ENCODE assay signal across 8 mouse cellular contexts in genomic region chr11:67101713-67102112, GRCm38 (mm10). TPM values are rescaled to one million over a fixed set of nuclear protein-coding genes. Genes with fewer than 3 reads are reported as not detected.
DNase-seq lines count a peak whose midpoint lies in the region; ATAC-seq and TF ChIP-seq lines count a peak whose summit lies in the region.

No protein-coding gene starts in this region.

- TF ChIP-seq POLR2A in ES-Bruce4 (IDR thresholded peaks at IDR 0.05; ENCODE audit: insufficient read depth, low read length) = no peak

- DNase-seq in heart, postnatal 0 days (ENCODE audit: low spot score) = peak; percentile 38
- no peak for DNase-seq in heart, postnatal 25 days (ENCODE audit: low spot score)
- peak; percentile 34 for DNase-seq in 3T3-L1 (ENCODE audit: low read depth, low spot score)
- DNase-seq in cerebellum, postnatal 10 days = peak; percentile 77 to 81
- peak; percentile 48 to 74 for DNase-seq in kidney, postnatal 36 days
- DNase-seq in natural killer cell, adult 2 months (ENCODE audit: low spot score in 2 of 2) = peak; percentile 36 to 57

- TF ChIP-seq CTCF in heart, postnatal 0 days (IDR thresholded peaks at IDR 0.05; ENCODE audit: low read depth) = peak; percentile 70
- peak; percentile 75 for TF ChIP-seq CTCF in ES-Bruce4 (IDR thresholded peaks at IDR 0.05; ENCODE audit: low read depth, low read length)

- ATAC-seq in heart, postnatal 0 days (ENCODE audit: insufficient read depth, low read depth) = no peak
- no peak for ATAC-seq in hindbrain, embryonic 16.5 days

- 25% methylated on average over 7 of the region's 8 CpGs for WGBS in heart, postnatal 0 days
- WGBS in hindbrain, embryonic 16.5 days = 31% methylated on average over 8 of the region's 8 CpGs

- H3K4me1 ChIP-seq in heart, postnatal 0 days (ENCODE audit: control insufficient read depth, insufficient read depth) = 0 out of 2 replicates have a peak, but pooled peaks cover 2% of the 10 kb centered on the region
- H3K4me1 ChIP-seq in ES-Bruce4 (ENCODE audit: control insufficient read depth, insufficient read depth, low read length) = peaks cover 2% of the 10 kb centered on the region
- H3K4me1 ChIP-seq in hindbrain, embryonic 16.5 days (ENCODE audit: control insufficient read depth, insufficient read depth, low read depth, low read length) = no peaks in the 10 kb centered on the region; the same call in 1 of the 2 replicates

- no peaks in the 10 kb centered on the region for H3K27me3 ChIP-seq in heart, postnatal 0 days (ENCODE audit: control insufficient read depth, insufficient read depth, low read length)
- H3K27me3 ChIP-seq in ES-Bruce4 (ENCODE audit: control insufficient read depth, insufficient read depth, low read length, poor library complexity, severe bottlenecking) = no peaks in the 10 kb centered on the region
- no peaks in the 10 kb centered on the region for H3K27me3 ChIP-seq in hindbrain, embryonic 16.5 days (replicated peaks; ENCODE audit: control insufficient read depth, insufficient read depth, low read length)

- H3K9ac ChIP-seq in heart, postnatal 0 days (replicated peaks; ENCODE audit: low read depth, low read length) = no peak overlapping the region
- H3K9ac ChIP-seq in ES-Bruce4 (ENCODE audit: low read depth, poor library complexity, severe bottlenecking) = no peak overlapping the region
- no peak overlapping the region for H3K9ac ChIP-seq in hindbrain, embryonic 16.5 days (ENCODE audit: low read depth, low read length)

- no peak overlapping the region for H3K27ac ChIP-seq in heart, postnatal 0 days (ENCODE audit: low read depth)
- no peak overlapping the region for H3K27ac ChIP-seq in ES-Bruce4 (ENCODE audit: insufficient read depth, low read length)
- H3K27ac ChIP-seq in hindbrain, embryonic 16.5 days (ENCODE audit: low read depth, low read length) = no peak overlapping the region

- no peaks in the 10 kb centered on the region for H3K36me3 ChIP-seq in heart, postnatal 0 days (replicated peaks; ENCODE audit: control insufficient read depth, insufficient read depth, low read length)
- H3K36me3 ChIP-seq in ES-Bruce4 (ENCODE audit: control insufficient read depth, insufficient read depth, low read length, poor library complexity, severe bottlenecking) = no peaks in the 10 kb centered on the region
- H3K36me3 ChIP-seq in hindbrain, embryonic 16.5 days (ENCODE audit: control insufficient read depth, insufficient read depth, low read length) = no peaks in the 10 kb centered on the region

- H3K4me3 ChIP-seq in heart, postnatal 0 days (ENCODE audit: low read depth, low read length) = no peak overlapping the region
- H3K4me3 ChIP-seq in ES-Bruce4 (ENCODE audit: low read depth, low read length) = no peak overlapping the region
- no peak overlapping the region for H3K4me3 ChIP-seq in hindbrain, embryonic 16.5 days (ENCODE audit: low read length)

- intact Hi-C loops in heart, postnatal 25 days (cut with DNase I) = loop anchor here (5.0 kb wide), 1 partner anchor 79 kb away; no protein-coding TSS in a partner anchor

- no peak overlapping the region for H3K4me2 ChIP-seq in heart, postnatal 0 days (ENCODE audit: low read depth, low read length)
- H3K4me2 ChIP-seq in hindbrain, embryonic 16.5 days (ENCODE audit: low read length) = no peak overlapping the region

- no peak for TF ChIP-seq EP300 in heart, postnatal 0 days (IDR thresholded peaks at IDR 0.05; ENCODE audit: low read depth)
- no peak for TF ChIP-seq EP300 in ES-Bruce4 (IDR thresholded peaks at IDR 0.05; ENCODE audit: insufficient read depth, low read depth, low read length)

- no peaks in the 10 kb centered on the region for H3K9me3 ChIP-seq in heart, postnatal 0 days (replicated peaks; ENCODE audit: control insufficient read depth, low read length)
- H3K9me3 ChIP-seq in ES-Bruce4 (replicated peaks; ENCODE audit: control insufficient read depth, insufficient read depth, low read length, poor library complexity, severe bottlenecking) = no peaks in the 10 kb centered on the region
- no peaks in the 10 kb centered on the region for H3K9me3 ChIP-seq in hindbrain, embryonic 16.5 days (ENCODE audit: control insufficient read depth, low read length)

RNA-seq across cellular contexts. Expression of gene Myh3, which starts 23.6 kb away (rescaled TPM):
- 1.4 TPM in 1 of 2 replicates, not detected in the other for total RNA-seq in heart, postnatal 0 days (2014; rRNA removed; ENCODE audit: low replicate concordance)
- 0.01 TPM in 1 of 2 replicates, not detected in the other for polyA plus RNA-seq in heart, postnatal 0 days (2015; fragmentation: Nextera tagmentation; extraction: Ambion mirVana)
- not detected for total RNA-seq in heart, postnatal 25 days (2021)
- 0.36 and 0.47 TPM in 2 replicates for polyA plus RNA-seq in ES-Bruce4 (2011; ENCODE audit: insufficient read depth, insufficient read length, low read depth, missing spikeins)
- 0.29 and 11.0 TPM in 2 replicates for polyA plus RNA-seq in hindbrain, embryonic 16.5 days (2015; fragmentation: Nextera tagmentation; extraction: Ambion mirVana)

RNA-seq across cellular contexts. Expression of gene Sco1, which starts 49.2 kb away (rescaled TPM):
- total RNA-seq in heart, postnatal 0 days (2014; rRNA removed; ENCODE audit: low replicate concordance) = 8.2 and 13.1 TPM in 2 replicates
- 15.4 and 15.8 TPM in 2 replicates for polyA plus RNA-seq in heart, postnatal 0 days (2015; fragmentation: Nextera tagmentation; extraction: Ambion mirVana)
- 10 to 100 TPM; 19.0 to 19.5 TPM for total RNA-seq in heart, postnatal 25 days (2021)
- polyA plus RNA-seq in ES-Bruce4 (2011; ENCODE audit: insufficient read depth, insufficient read length, low read depth, missing spikeins) = 37.7 and 44.2 TPM in 2 replicates
- 9.6 and 12.0 TPM in 2 replicates for polyA plus RNA-seq in hindbrain, embryonic 16.5 days (2015; fragmentation: Nextera tagmentation; extraction: Ambion mirVana)

RNA-seq across cellular contexts. Expression of gene Adprm, which starts 49.3 kb away (rescaled TPM):
- total RNA-seq in heart, postnatal 0 days (2014; rRNA removed; ENCODE audit: low replicate concordance) = 4.2 and 11.6 TPM in 2 replicates
- polyA plus RNA-seq in heart, postnatal 0 days (2015; fragmentation: Nextera tagmentation; extraction: Ambion mirVana) = 15.9 and 19.2 TPM in 2 replicates
- 10 to 100 TPM; 13.3 to 14.5 TPM for total RNA-seq in heart, postnatal 25 days (2021)
- 24.5 and 30.6 TPM in 2 replicates for polyA plus RNA-seq in ES-Bruce4 (2011; ENCODE audit: insufficient read depth, insufficient read length, low read depth, missing spikeins)
- 30.3 and 30.8 TPM in 2 replicates for polyA plus RNA-seq in hindbrain, embryonic 16.5 days (2015; fragmentation: Nextera tagmentation; extraction: Ambion mirVana)
